Mouse (Mus musculus) heart, embryonic 13.5 days (tissue): ENCODE measurements around the gene Megf11. TPM values are rescaled to one million over a fixed set of nuclear protein-coding genes. Genes with fewer than 3 reads are reported as not detected.

Experiments used
- ATAC-seq: fragments of 200-750 bp; cut with Nextera tagmentation; 2 replicates; pipeline ENCODE4 v1.8.0; 2017; ENCODE audit warnings: moderate TSS enrichment; ENCODE audit not compliant: insufficient number of reproducible peaks, low FRiP score, low TSS enrichment; ENCODE audit errors: extremely low read depth
- H3K27ac ChIP-seq: fragments of 300-500 bp; sonication (generic); replicated peaks from 2 replicates; pipeline ENCODE4 v1.5.1; 2015; ENCODE audit warnings: moderate library complexity, mild to moderate bottlenecking, inconsistent platforms
- H3K27me3 ChIP-seq: fragments of 300-500 bp; sonication (generic); replicated peaks from 2 replicates; pipeline ENCODE4 v1.6.1; 2015; ENCODE audit warnings: mild to moderate bottlenecking, inconsistent platforms
- H3K36me3 ChIP-seq: fragments of 300-500 bp; sonication (generic); 2 replicates; pipeline ENCODE4 v1.6.1; 2015; ENCODE audit warnings: mild to moderate bottlenecking, inconsistent platforms
- H3K4me1 ChIP-seq: fragments of 300-500 bp; sonication (generic); 2 replicates; pipeline ENCODE4 v1.6.1; 2015; ENCODE audit warnings: inconsistent platforms
- H3K4me2 ChIP-seq: fragments of 300-500 bp; sonication (generic); 2 replicates; pipeline ENCODE4 v1.6.1; 2015; ENCODE audit warnings: inconsistent platforms, mild to moderate bottlenecking, moderate library complexity
- H3K4me3 ChIP-seq: fragments of 300-500 bp; sonication (generic); 2 replicates; pipeline ENCODE4 v1.5.1; 2015; ENCODE audit warnings: moderate library complexity, mild to moderate bottlenecking, inconsistent platforms
- H3K9ac ChIP-seq: fragments of 300-500 bp; sonication (generic); 2 replicates; pipeline ENCODE4 v1.6.1; 2015; ENCODE audit warnings: inconsistent platforms, mild to moderate bottlenecking, moderate library complexity
- H3K9me3 ChIP-seq: fragments of 300-500 bp; sonication (generic); 2 replicates; pipeline ENCODE4 v1.6.1; 2016; ENCODE audit warnings: inconsistent platforms
- WGBS: fragments of 180-500 bp; shearing (Covaris S2); methylation state at CpG from one replicate; pipeline ENCODE4 v1.1.7; 2015; ENCODE audit warnings: mixed read lengths; 5-methylcytosine and 5-hydroxymethylcytosine counted together
- polyA plus RNA-seq: library from polyadenylated mRNA; unstranded; fragments of >200 nt; fragmentation: Nextera tagmentation; extraction: Ambion mirVana; gene quantifications from 2 replicates; pipeline ENCODE4 v1.2.1, GENCODE M21; 2015

Gene Megf11
- polyA plus RNA-seq, 1 experiment from 2014 or later: 1.1 TPM

- Histone ChIP-seq H3K4me2 (no peak overlapping the region), H3K4me3 (no peak overlapping the region), H3K27me3 (peaks cover 10% of the 10 kb centered on the region; the same call in 1 of the 2 replicates), H3K27ac (no peak overlapping the region), H3K9ac (no peak overlapping the region), H3K9me3 (no peaks in the 10 kb centered on the region), H3K36me3 (no peaks in the 10 kb centered on the region), H3K4me1 (peaks cover 7% of the 10 kb centered on the region; the same call in 1 of the 2 replicates)
- 74% methylated on average over 1 of the region's 1 CpGs for WGBS
- no peak for ATAC-seq
Observed at GRCm38 (mm10) chr9:64503996-64504395, 118.6 kb downstream of the Megf11 start.

GRCm38 (mm10) chr9:64504456-64504855 lies 119.0 kb downstream of the Megf11 start:
- Histone ChIP-seq H3K27me3 (peaks cover 10% of the 10 kb centered on the region; the same call in 1 of the 2 replicates), H3K4me2 (no peak overlapping the region), H3K4me1 (peaks cover 7% of the 10 kb centered on the region; the same call in 1 of the 2 replicates), H3K27ac (no peak overlapping the region), H3K9ac (no peak overlapping the region), H3K36me3 (no peaks in the 10 kb centered on the region), H3K4me3 (no peak overlapping the region), H3K9me3 (no peaks in the 10 kb centered on the region)
- ATAC-seq: no peak
- WGBS: 66% methylated on average over 3 of the region's 3 CpGs

- Histone ChIP-seq H3K36me3 (no peaks in the 10 kb centered on the region), H3K9ac (no peak overlapping the region), H3K27ac (no peak overlapping the region), H3K4me2 (no peak overlapping the region), H3K4me3 (no peak overlapping the region), H3K27me3 (peaks cover 10% of the 10 kb centered on the region; the same call in 1 of the 2 replicates), H3K9me3 (no peaks in the 10 kb centered on the region), H3K4me1 (0 out of 2 replicates have a peak, but pooled peaks cover 7% of the 10 kb centered on the region)
- ATAC-seq: no peak
- WGBS: 61% methylated on average over 8 of the region's 8 CpGs
Observed at GRCm38 (mm10) chr9:64504921-64505320, 119.5 kb downstream of the Megf11 start.

- Histone ChIP-seq H3K9me3 (no peaks in the 10 kb centered on the region), H3K36me3 (no peaks in the 10 kb centered on the region), H3K4me3 (no peak overlapping the region), H3K27ac (no peak overlapping the region), H3K4me1 (0 out of 2 replicates have a peak, but pooled peaks cover 7% of the 10 kb centered on the region), H3K9ac (no peak overlapping the region), H3K4me2 (no peak overlapping the region), H3K27me3 (peaks cover 15% of the 10 kb centered on the region; the same call in 1 of the 2 replicates)
- 67% methylated on average over 11 of the region's 11 CpGs for WGBS
- ATAC-seq: no peak
Observed at GRCm38 (mm10) chr9:64506440-64507206, 121.2 kb downstream of the Megf11 start.

- Histone ChIP-seq H3K36me3 (no peaks in the 10 kb centered on the region), H3K9ac (no peak overlapping the region), H3K27me3 (peaks cover 15% of the 10 kb centered on the region; the same call in 1 of the 2 replicates), H3K4me3 (no peak overlapping the region), H3K4me1 (0 out of 2 replicates have a peak, but pooled peaks cover 7% of the 10 kb centered on the region), H3K9me3 (no peaks in the 10 kb centered on the region), H3K4me2 (no peak overlapping the region), H3K27ac (no peak overlapping the region)
- WGBS: 52% methylated on average over 6 of the region's 6 CpGs
- no peak for ATAC-seq
Observed at GRCm38 (mm10) chr9:64507207-64507517, 121.7 kb downstream of the Megf11 start.

- Histone ChIP-seq H3K9me3 (no peaks in the 10 kb centered on the region), H3K27me3 (peaks cover 15% of the 10 kb centered on the region; the same call in 1 of the 2 replicates), H3K9ac (no peak overlapping the region), H3K4me2 (no peak overlapping the region), H3K4me1 (0 out of 2 replicates have a peak, but pooled peaks cover 7% of the 10 kb centered on the region), H3K4me3 (no peak overlapping the region), H3K27ac (no peak overlapping the region), H3K36me3 (no peaks in the 10 kb centered on the region)
- 48% methylated on average over 7 of the region's 7 CpGs for WGBS
- no peak for ATAC-seq
Observed at GRCm38 (mm10) chr9:64507995-64508394, 122.6 kb downstream of the Megf11 start.

- H3K4me1 ChIP-seq: no peaks in the 10 kb centered on the region
- 47% methylated on average over 6 of the region's 6 CpGs for WGBS
- H3K27me3 ChIP-seq: peaks cover 5% of the 10 kb centered on the region; the same call in 1 of the 2 replicates
- no peak overlapping the region for H3K4me3 ChIP-seq
- ATAC-seq: no peak
- H3K9ac ChIP-seq: no peak overlapping the region
- H3K9me3 ChIP-seq: no peaks in the 10 kb centered on the region
- H3K27ac ChIP-seq: no peak overlapping the region
- no peak overlapping the region for H3K4me2 ChIP-seq
- no peaks in the 10 kb centered on the region for H3K36me3 ChIP-seq
Observed at GRCm38 (mm10) chr9:64514826-64515225, 129.4 kb downstream of the Megf11 start.

- no peak for ATAC-seq
- Histone ChIP-seq H3K4me2 (no peak overlapping the region), H3K9me3 (no peaks in the 10 kb centered on the region), H3K4me1 (no peaks in the 10 kb centered on the region), H3K4me3 (no peak overlapping the region), H3K9ac (no peak overlapping the region), H3K27me3 (peaks cover 13% of the 10 kb centered on the region; the same call in 1 of the 2 replicates), H3K27ac (no peak overlapping the region), H3K36me3 (no peaks in the 10 kb centered on the region)
- 65% methylated on average over 12 of the region's 12 CpGs for WGBS
Observed at GRCm38 (mm10) chr9:64519921-64520746, 134.7 kb downstream of the Megf11 start.

- ATAC-seq: no peak
- 63% methylated on average over 4 of the region's 4 CpGs for WGBS
- no peaks in the 10 kb centered on the region for H3K4me1 ChIP-seq
- H3K4me3 ChIP-seq: no peak overlapping the region
- no peaks in the 10 kb centered on the region for H3K9me3 ChIP-seq
- H3K36me3 ChIP-seq: no peaks in the 10 kb centered on the region
- H3K27me3 ChIP-seq: peaks cover 13% of the 10 kb centered on the region; the same call in 1 of the 2 replicates
- no peak overlapping the region for H3K27ac ChIP-seq
- H3K9ac ChIP-seq: no peak overlapping the region
- H3K4me2 ChIP-seq: no peak overlapping the region
Observed at GRCm38 (mm10) chr9:64520747-64521283, 135.4 kb downstream of the Megf11 start.

- H3K9ac ChIP-seq: no peak overlapping the region
- no peak overlapping the region for H3K4me3 ChIP-seq
- peaks cover 20% of the 10 kb centered on the region for H3K27me3 ChIP-seq
- no peak for ATAC-seq
- H3K9me3 ChIP-seq: no peaks in the 10 kb centered on the region
- no peaks in the 10 kb centered on the region for H3K4me1 ChIP-seq
- no peak overlapping the region for H3K4me2 ChIP-seq
- 59% methylated on average over 21 of the region's 21 CpGs for WGBS
- no peak overlapping the region for H3K27ac ChIP-seq
- no peaks in the 10 kb centered on the region for H3K36me3 ChIP-seq
Observed at GRCm38 (mm10) chr9:64523264-64524045, 138.0 kb downstream of the Megf11 start.
